Mouse (Mus musculus) ES-E14 (cell line): Measurements from ENCODE around the gene Tnfsf12.

Source experiments
- HCFC1 ChIP-seq: IDR thresholded peaks from 2 replicates; pipeline ENCODE4 v1.6.1; 2012; ENCODE audit warnings: low read length, inconsistent platforms, borderline replicate concordance; ENCODE audit not compliant: insufficient read depth
- MAFK ChIP-seq: IDR thresholded peaks from 2 replicates; pipeline ENCODE4 v1.6.1; 2014; ENCODE audit warnings: mild to moderate bottlenecking, low read depth, low read length, inconsistent platforms; ENCODE audit not compliant: insufficient read depth
- ZNF384 ChIP-seq: IDR thresholded peaks from 2 replicates; pipeline ENCODE4 v1.6.1; 2012; ENCODE audit warnings: low read depth, low read length, inconsistent platforms

- TF ChIP-seq HCFC1, result no peak
- TF ChIP-seq MAFK, result no peak
- TF ChIP-seq ZNF384, result no peak
Measured at GRCm38 (mm10) chr11:69666665-69667005, 29.0 kb downstream of the Tnfsf12 start.
